Mouse (Mus musculus): ENCODE results near the gene Rabif. TPM values are rescaled to one million over a fixed set of nuclear protein-coding genes. Genes with fewer than 3 reads are reported as not detected.
"Not testable (repeated sequence)": the region's sequence is repeated elsewhere in the genome, so short reads cannot be mapped to it uniquely, and the experiment has no call there.

Gene Rabif
- total RNA-seq, 1 experiment from 2014 or later, result 22.4 TPM

GRCm38 (mm10) chr1:134530618-134531017 lies 36.2 kb downstream of the Rabif start:
- no peak for ATAC-seq (replicated peaks in 1 of 2; ENCODE audit: insufficient read depth in 1 of 2, low FRiP score in 2 of 2, low TSS enrichment in 1 of 2, low read depth in 1 of 2, poor library complexity in 2 of 2, severe bottlenecking in 2 of 2)

GRCm38 (mm10) chr1:134533710-134534109 lies 39.3 kb downstream of the Rabif start:
- ATAC-seq (replicated peaks in 1 of 2; ENCODE audit: insufficient read depth in 1 of 2, low FRiP score in 2 of 2, low TSS enrichment in 1 of 2, low read depth in 1 of 2, poor library complexity in 2 of 2, severe bottlenecking in 2 of 2), result not testable (repeated sequence)

- ATAC-seq (replicated peaks in 1 of 2; ENCODE audit: insufficient read depth in 1 of 2, low FRiP score in 2 of 2, low TSS enrichment in 1 of 2, low read depth in 1 of 2, poor library complexity in 2 of 2, severe bottlenecking in 2 of 2), result no peak
These were observed 40.6 kb downstream of the Rabif start for GRCm38 (mm10) chr1:134535054-134535453.

- no peak for ATAC-seq (replicated peaks in 1 of 2; ENCODE audit: insufficient read depth in 1 of 2, low FRiP score in 2 of 2, low TSS enrichment in 1 of 2, low read depth in 1 of 2, poor library complexity in 2 of 2, severe bottlenecking in 2 of 2)
These were observed 41.1 kb downstream of the Rabif start for GRCm38 (mm10) chr1:134535513-134535912.

- no peak for ATAC-seq (replicated peaks in 1 of 2; ENCODE audit: insufficient read depth in 1 of 2, low FRiP score in 2 of 2, low TSS enrichment in 1 of 2, low read depth in 1 of 2, poor library complexity in 2 of 2, severe bottlenecking in 2 of 2)
These were observed 46.2 kb downstream of the Rabif start for GRCm38 (mm10) chr1:134540610-134541009.

- ATAC-seq (replicated peaks in 1 of 2; ENCODE audit: insufficient read depth in 1 of 2, low FRiP score in 2 of 2, low TSS enrichment in 1 of 2, low read depth in 1 of 2, poor library complexity in 2 of 2, severe bottlenecking in 2 of 2), result no peak
These were observed 53.8 kb downstream of the Rabif start for GRCm38 (mm10) chr1:134548231-134548630.

GRCm38 (mm10) chr1:134549632-134550132 lies 55.2 kb downstream of the Rabif start, which contains the start of gene Mgat4e:
TSS of gene Mgat4e (minus strand) at chr1:134549682.
- ATAC-seq (replicated peaks in 1 of 2; ENCODE audit: insufficient read depth in 1 of 2, low FRiP score in 2 of 2, low TSS enrichment in 1 of 2, low read depth in 1 of 2, poor library complexity in 2 of 2, severe bottlenecking in 2 of 2), result no peak

DNA sequence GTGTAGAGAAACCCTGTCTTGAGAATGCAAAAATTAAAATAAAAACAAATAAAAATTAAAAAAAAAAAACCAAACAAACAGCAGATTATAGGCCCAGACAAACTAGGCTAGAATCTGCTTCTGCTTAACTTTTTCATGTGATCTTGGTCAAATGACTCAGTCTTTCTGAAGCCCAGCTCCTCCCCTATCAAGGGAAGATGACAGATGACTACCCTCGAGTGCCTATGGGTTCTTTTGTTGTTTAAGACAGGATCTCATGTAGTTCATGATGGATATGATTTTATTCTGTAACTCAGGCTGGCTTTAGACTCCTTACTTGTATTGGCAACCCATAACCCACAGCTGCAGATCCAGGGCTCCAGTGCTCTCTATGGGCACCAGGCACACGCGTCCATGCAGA lies 57.4 kb downstream of the Rabif start:
- no peak for ATAC-seq (replicated peaks in 1 of 2; ENCODE audit: insufficient read depth in 1 of 2, low FRiP score in 2 of 2, low TSS enrichment in 1 of 2, low read depth in 1 of 2, poor library complexity in 2 of 2, severe bottlenecking in 2 of 2)

DNA sequence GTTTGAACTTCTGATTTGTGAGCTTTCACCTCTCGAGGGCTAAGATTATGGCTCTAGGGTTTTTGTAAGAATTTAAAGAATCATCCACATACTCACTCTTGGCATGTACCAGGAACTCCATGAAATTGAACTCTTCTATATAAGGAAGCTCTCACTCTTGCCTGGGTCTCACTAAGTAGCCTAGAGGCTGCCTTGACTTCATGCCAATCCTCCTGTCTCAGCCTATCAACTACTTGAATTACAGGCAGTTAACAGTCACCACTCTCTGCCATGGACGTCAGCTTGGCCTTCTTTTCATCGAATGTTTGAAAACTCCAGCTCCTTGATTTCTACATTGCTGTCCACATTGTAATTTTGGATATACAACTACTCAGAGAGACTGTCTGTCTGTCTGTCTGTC lies 57.9 kb downstream of the Rabif start:
- ATAC-seq (replicated peaks in 1 of 2; ENCODE audit: insufficient read depth in 1 of 2, low FRiP score in 2 of 2, low TSS enrichment in 1 of 2, low read depth in 1 of 2, poor library complexity in 2 of 2, severe bottlenecking in 2 of 2), result no peak

DNA sequence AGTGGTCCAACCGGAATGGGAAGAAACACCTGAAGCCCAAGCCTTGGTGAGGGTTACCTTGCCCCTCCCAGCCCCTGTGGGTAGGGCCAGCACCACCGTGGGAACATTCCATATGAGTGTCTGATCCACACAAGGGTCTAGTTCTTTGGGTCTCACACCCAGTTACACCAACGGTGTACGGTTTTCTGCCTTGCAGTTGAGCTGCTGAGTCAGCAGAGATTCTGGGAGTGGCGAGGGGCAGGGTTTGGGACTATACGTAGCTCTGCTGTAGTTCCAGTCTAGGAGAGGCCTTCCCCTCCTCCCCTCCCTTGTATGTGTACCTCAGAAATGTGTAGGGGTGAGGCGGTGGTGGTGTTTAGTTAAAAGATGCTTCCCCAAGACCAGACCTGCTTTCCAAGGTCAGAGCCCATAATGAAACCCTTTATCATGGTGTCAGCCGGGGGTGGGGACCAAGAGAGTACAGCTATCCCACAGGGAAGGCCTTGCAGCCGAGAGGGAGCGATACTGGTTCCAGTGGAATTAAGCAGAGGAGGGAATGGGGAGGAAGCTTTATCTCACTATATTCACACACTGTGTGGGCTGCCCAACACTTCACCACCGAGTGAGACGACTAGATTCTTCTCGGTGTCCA lies 60.9 kb downstream of the Rabif start:
- no peak for ATAC-seq (replicated peaks in 1 of 2; ENCODE audit: insufficient read depth in 1 of 2, low FRiP score in 2 of 2, low TSS enrichment in 1 of 2, low read depth in 1 of 2, poor library complexity in 2 of 2, severe bottlenecking in 2 of 2)

DNA sequence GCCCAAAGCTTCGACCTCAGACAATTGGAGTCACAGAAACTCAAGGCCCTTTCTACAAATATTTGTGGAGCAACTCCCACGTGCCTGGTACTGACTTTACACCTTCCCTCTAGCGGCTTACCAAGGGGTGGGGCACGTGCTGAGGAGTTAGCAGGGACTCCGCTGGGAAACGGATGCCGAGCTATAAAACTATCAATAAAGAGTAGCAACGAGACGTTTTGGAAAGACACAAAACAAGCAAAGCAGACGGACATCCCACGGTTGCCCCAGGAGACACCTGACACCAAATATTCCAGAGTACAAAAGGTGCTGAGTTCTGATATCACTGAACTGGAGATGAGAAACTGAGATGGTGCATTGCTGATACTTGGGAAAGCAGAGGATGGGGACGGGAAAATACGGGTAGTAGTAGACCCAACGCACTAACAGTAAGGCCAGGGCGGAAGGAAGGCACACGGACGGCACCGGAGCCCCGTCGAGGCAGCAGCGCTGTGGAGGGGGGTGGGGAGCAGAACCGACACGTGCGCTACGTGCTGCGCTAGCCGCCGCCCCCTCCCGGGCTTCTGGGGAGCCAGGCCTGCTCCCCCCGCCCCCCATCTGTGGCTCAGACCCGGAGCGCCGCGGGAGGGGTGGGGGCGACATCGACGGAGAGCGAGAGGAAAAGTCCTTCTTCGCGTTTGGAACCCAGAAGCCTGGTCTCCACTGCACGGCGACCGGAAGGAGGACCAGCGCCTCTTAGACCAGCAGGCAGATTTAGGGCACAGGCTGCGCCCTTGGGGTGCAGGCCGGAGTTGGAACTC lies 61.6 kb downstream of the Rabif start:
- ATAC-seq (replicated peaks in 1 of 2; ENCODE audit: insufficient read depth in 1 of 2, low FRiP score in 2 of 2, low TSS enrichment in 1 of 2, low read depth in 1 of 2, poor library complexity in 2 of 2, severe bottlenecking in 2 of 2), result 0 out of 4 replicates have a peak, but pooled peaks of 1 of the 2 experiments have one; percentile 13

- ATAC-seq (replicated peaks in 1 of 2; ENCODE audit: insufficient read depth in 1 of 2, low FRiP score in 2 of 2, low TSS enrichment in 1 of 2, low read depth in 1 of 2, poor library complexity in 2 of 2, severe bottlenecking in 2 of 2), result peak; percentile 85 to 88
These were observed 62.3 kb downstream of the Rabif start for GRCm38 (mm10) chr1:134556671-134557218.

Other genes with a start within 250 kb of the Rabif start
- not detected in 2 replicates for gene Myog, start 204.7 kb upstream of the Rabif start, total RNA-seq (2017)
- gene Ppfia4, start 161.7 kb upstream of the Rabif start, total RNA-seq (2017), result 0.50 and 0.88 TPM in 2 replicates
- 44.3 and 84.2 TPM in 2 replicates for gene Tmem183a, start 132.7 kb upstream of the Rabif start, total RNA-seq (2017)
- not detected in 2 replicates for gene 4933406M09Rik, start 108.7 kb upstream of the Rabif start, total RNA-seq (2017)
- gene Cyb5r1, start 89.1 kb upstream of the Rabif start, total RNA-seq (2017), result 22.0 and 27.3 TPM in 2 replicates
- gene Adipor1, start 79.3 kb upstream of the Rabif start, total RNA-seq (2017), result 49.1 and 55.6 TPM in 2 replicates
- 21.6 and 29.2 TPM in 2 replicates for gene Klhl12, start 39.1 kb upstream of the Rabif start, total RNA-seq (2017)
- gene Mgat4e, start 55.0 kb downstream of the Rabif start, total RNA-seq (2017), result 0.60 TPM in 1 of 2 replicates, not detected in the other
- 38.2 and 57.5 TPM in 2 replicates for gene Kdm5b, start 65.5 kb downstream of the Rabif start, total RNA-seq (2017)
- gene Syt2, start 152.0 kb downstream of the Rabif start, total RNA-seq (2017), result not detected in 2 replicates